Mouse (Mus musculus): ENCODE measurements at regions not wholly inside any gene's neighbourhood (a gene's known extent, or its start where the extent isn't known, plus 50 kb on each side); places are given as distances from the start of the nearest gene placed in this dataset.
"Not testable (repeated sequence)": the region's sequence is repeated elsewhere in the genome, so short reads cannot be mapped to it uniquely, and the experiment has no call there.

- DNase-seq = no peak
Observed at GRCm38 (mm10) chr9:4234796-4235195, 74.5 kb downstream of the Aasdhppt start.

- DNase-seq = not testable (repeated sequence)
Observed at GRCm38 (mm10) chr9:4214571-4214970, 94.7 kb downstream of the Aasdhppt start.

GRCm38 (mm10) chr9:4209987-4210476 is 99.2 kb downstream of the Aasdhppt start:
- peak; percentile 36 for DNase-seq

- not testable (repeated sequence) for DNase-seq
Observed at GRCm38 (mm10) chr9:4192737-4193136, 116.5 kb downstream of the Aasdhppt start.

- not testable (repeated sequence) for DNase-seq
Observed at GRCm38 (mm10) chr9:4156011-4156410, 153.3 kb downstream of the Aasdhppt start.

- peak; percentile 32 for DNase-seq
Observed at GRCm38 (mm10) chr9:4138829-4139228, 170.4 kb downstream of the Aasdhppt start.

GRCm38 (mm10) chr9:4092518-4092917 is 216.8 kb downstream of the Aasdhppt start:
- DNase-seq = no peak

GRCm38 (mm10) chr9:4082668-4083067 is 226.6 kb downstream of the Aasdhppt start:
- not testable (repeated sequence) for DNase-seq

- no peak for DNase-seq
Observed at GRCm38 (mm10) chr9:4061037-4061436, 248.2 kb downstream of the Aasdhppt start.

GRCm38 (mm10) chr9:4048749-4049148 is 260.5 kb downstream of the Aasdhppt start:
- no peak for DNase-seq

- DNase-seq = not testable (repeated sequence)
Observed at GRCm38 (mm10) chr9:4047654-4048053, 261.6 kb downstream of the Aasdhppt start.

- DNase-seq = no peak
Observed at GRCm38 (mm10) chr9:4040871-4041665, 268.2 kb downstream of the Aasdhppt start.

GRCm38 (mm10) chr9:4027181-4027580 is 282.1 kb downstream of the Aasdhppt start:
- not testable (repeated sequence) for DNase-seq

GRCm38 (mm10) chr9:4020093-4020492 is 289.2 kb downstream of the Aasdhppt start:
- DNase-seq = no peak

- DNase-seq = no peak
Observed at GRCm38 (mm10) chr9:3996686-3997085, 312.6 kb downstream of the Aasdhppt start.

GRCm38 (mm10) chr9:3988383-3988782 is 320.9 kb downstream of the Aasdhppt start:
- not testable (repeated sequence) for DNase-seq

GRCm38 (mm10) chr9:3987971-3988370 is 321.3 kb downstream of the Aasdhppt start:
- not testable (repeated sequence) for DNase-seq
